Mouse (Mus musculus): ENCODE data around the gene Zswim7. TPM values are rescaled to one million over a fixed set of nuclear protein-coding genes. Genes with fewer than 3 reads are reported as not detected.

Gene Zswim7
- 22.5 and 23.3 TPM in 2 replicates for polyA plus RNA-seq (2015; fragmentation: Nextera tagmentation; extraction: Ambion mirVana)

GRCm38 (mm10) chr11:62280675-62281600, at the start of gene Zswim7, which contains the start of gene Ttc19:
Gene Zswim7 (minus strand): TSS chr11:62281375.
Gene Ttc19 (plus strand): TSS chr11:62281473.

GRCm38 (mm10) chr11:62248401-62249244, 32.6 kb downstream of the Zswim7 start, which contains the start of gene Adora2b:
Gene Adora2b (plus strand): TSS chr11:62248984.

Other genes with a start within 250 kb of the Zswim7 start
- 2.5 and 2.8 TPM in 2 replicates for gene Adora2b, start 32.4 kb downstream of the Zswim7 start, polyA plus RNA-seq (2015; fragmentation: Nextera tagmentation; extraction: Ambion mirVana)
- 11.4 and 12.7 TPM in 2 replicates for gene Ttc19, start 98 bp upstream of the Zswim7 start, polyA plus RNA-seq (2015; fragmentation: Nextera tagmentation; extraction: Ambion mirVana)
- 4.4 TPM in 2 replicates for gene Pigl, start 177.1 kb upstream of the Zswim7 start, polyA plus RNA-seq (2015; fragmentation: Nextera tagmentation; extraction: Ambion mirVana)
- gene Ncor1, start 177.2 kb upstream of the Zswim7 start, polyA plus RNA-seq (2015; fragmentation: Nextera tagmentation; extraction: Ambion mirVana), result 81.7 and 84.1 TPM in 2 replicates